25 mouse cellular contexts compared by ENCODE assay signal in genomic region chr1:156565328-156565727, GRCm38 (mm10).
"Had no signal": no experiment of that assay in that cellular context is flagged by ENCODE, and none has a peak within 500 bp of the region (broad histone marks: within the 10 kb centered on the region; RNA-seq: fewer than 3 reads in every experiment).

No protein-coding gene starts in this region.

- DNase-seq: kidney, adult 8-10 months; kidney, postnatal 10 days; kidney, postnatal 4 days; layer of hippocampus, postnatal 36 days; liver; lung, adult 18-20 months; lung, postnatal 10 days; lung, postnatal 36 days; retina, postnatal 1 day; right cerebral cortex, postnatal 25 days; spleen, adult 18-20 months; thymus, postnatal 25 days had no signal

- H3K27ac ChIP-seq: kidney, embryonic 15.5 days; limb, embryonic 10.5 days; limb, embryonic 13.5 days; liver, embryonic 12.5 days; liver, embryonic 15.5 days; lung, embryonic 15.5 days; midbrain, embryonic 10.5 days; midbrain, embryonic 13.5 days; neural tube, embryonic 13.5 days; stomach, embryonic 15.5 days had no signal

- H3K4me3 ChIP-seq: kidney, embryonic 15.5 days; limb, embryonic 10.5 days; limb, embryonic 13.5 days; liver, embryonic 12.5 days; liver, embryonic 15.5 days; lung, embryonic 15.5 days; megakaryocyte, embryonic 14.5 days; midbrain, embryonic 10.5 days; midbrain, embryonic 13.5 days; myocyte; neural tube, embryonic 13.5 days; stomach, embryonic 15.5 days had no signal

- ATAC-seq: liver, embryonic 12.5 days; midbrain, embryonic 13.5 days; midbrain, embryonic 16.5 days had no signal
